Mouse (Mus musculus) testis, adult 2 months (tissue): ENCODE measurements at regions not wholly inside any gene's neighbourhood (a gene's known extent, or its start where the extent isn't known, plus 50 kb on each side); places are given as distances from the start of the nearest gene placed in this dataset.

ENCODE experiments used
- CTCF ChIP-seq: fragments of 200-500 bp; IDR thresholded peaks from 2 replicates; pipeline ENCODE4 v1.5.1; 2012; ENCODE audit warnings: low read depth, mild to moderate bottlenecking, inconsistent platforms, low read length, moderate library complexity; ENCODE audit not compliant: control insufficient read depth, insufficient read depth, insufficient replicate concordance
- POLR2A ChIP-seq: fragments of 200-500 bp; IDR thresholded peaks from 2 replicates; pipeline ENCODE4 v1.6.1; 2012; ENCODE audit warnings: low read depth, mild to moderate bottlenecking, inconsistent platforms, low read length, moderate library complexity; ENCODE audit not compliant: control insufficient read depth

- TF ChIP-seq POLR2A (no peak), CTCF (no peak)
Observed at GRCm38 (mm10) chr13:4756529-4756928, 147.6 kb upstream of the Akr1e1 start.
